Mouse (Mus musculus) ES-E14 (cell line): ENCODE results near the gene Akr1c19. TPM values are rescaled to one million over a fixed set of nuclear protein-coding genes. Genes with fewer than 3 reads are reported as not detected.
A peak's percentile ranks its signal among the peaks of the same experiment; 100 is the strongest.

Experiments used
- DNase-seq: peaks from one replicate; pipeline ENCODE4 v3.0.0-alpha.2; 2013; ENCODE audit warnings: low read depth, low spot score
- H3K27ac ChIP-seq: 2 replicates; pipeline ENCODE4 v1.5.1; 2012; ENCODE audit warnings: low read depth, mild to moderate bottlenecking, low read length, moderate library complexity, mixed read lengths; ENCODE audit not compliant: poor library complexity, insufficient read depth, severe bottlenecking
- H3K36me3 ChIP-seq: 2 replicates; pipeline ENCODE4 v1.6.1; 2012; ENCODE audit warnings: mild to moderate bottlenecking, low read length, moderate library complexity, mixed read lengths; ENCODE audit not compliant: control insufficient read depth, poor library complexity, insufficient read depth, severe bottlenecking
- H3K4me1 ChIP-seq, 2 experiments: fragments of 150-350 bp in 1 of 2; sonication (generic) in 1 of 2; 2 replicates each; pipeline ENCODE4 v1.6.1; 2012; ENCODE audit warnings: low read length in 2 of 2, mild to moderate bottlenecking in 1 of 2, mixed read lengths in 1 of 2; ENCODE audit not compliant: control insufficient read depth in 2 of 2, insufficient read depth in 2 of 2, poor library complexity in 1 of 2
- H3K4me3 ChIP-seq, 2 experiments: fragments of 150-350 bp in 1 of 2; sonication (generic) in 1 of 2; 2 replicates each; pipeline ENCODE4 v1.5.1; 2012; ENCODE audit warnings: low read length in 2 of 2, low read depth in 1 of 2, mild to moderate bottlenecking in 1 of 2, mixed read lengths in 1 of 2; ENCODE audit not compliant: insufficient read depth in 1 of 2, poor library complexity in 1 of 2, severe bottlenecking in 1 of 2
- H3K9ac ChIP-seq: 2 replicates; pipeline ENCODE4 v1.6.1; 2012; ENCODE audit warnings: low read depth, mild to moderate bottlenecking, low read length, mixed read lengths; ENCODE audit not compliant: poor library complexity, insufficient read depth, severe bottlenecking
- H3K9me3 ChIP-seq: fragments of 150-350 bp; sonication (generic); 2 replicates; pipeline ENCODE4 v1.6.1; 2012; ENCODE audit warnings: low read depth, mild to moderate bottlenecking, low read length; ENCODE audit not compliant: control insufficient read depth, insufficient read depth
- CHD2 ChIP-seq: IDR thresholded peaks from 2 replicates; pipeline ENCODE4 v1.6.1; 2014; ENCODE audit warnings: mild to moderate bottlenecking, low read depth, low read length, inconsistent platforms
- HCFC1 ChIP-seq: IDR thresholded peaks from 2 replicates; pipeline ENCODE4 v1.6.1; 2012; ENCODE audit warnings: low read length, inconsistent platforms, borderline replicate concordance; ENCODE audit not compliant: insufficient read depth
- MAFK ChIP-seq: IDR thresholded peaks from 2 replicates; pipeline ENCODE4 v1.6.1; 2014; ENCODE audit warnings: mild to moderate bottlenecking, low read depth, low read length, inconsistent platforms; ENCODE audit not compliant: insufficient read depth
- ZC3H11A ChIP-seq: IDR thresholded peaks from 2 replicates; pipeline ENCODE4 v1.6.1; 2012; ENCODE audit warnings: low read depth, mild to moderate bottlenecking, inconsistent platforms, low read length, borderline replicate concordance
- ZNF384 ChIP-seq: IDR thresholded peaks from 2 replicates; pipeline ENCODE4 v1.6.1; 2012; ENCODE audit warnings: low read depth, low read length, inconsistent platforms
- in situ Hi-C, 2 experiments: fragments of 600-800 bp; cut with MboI; formaldehyde crosslinking; loops; one replicate each; pipeline ENCODE4 v1.15.1; 2025; ENCODE audit warnings: low sequenced_read_pairs in 2 of 2, inconsistent platforms in 1 of 2; ENCODE audit not compliant: unreplicated experiment in 2 of 2
- total RNA-seq: library from RNA; depleted of rRNA; stranded (reverse); fragments of 300-350 nt; gene quantifications from 2 replicates; pipeline ENCODE4 v1.2.3, GENCODE M21; 2012

Akr1c19 gene
- total RNA-seq, 1 experiment: not detected

DNA sequence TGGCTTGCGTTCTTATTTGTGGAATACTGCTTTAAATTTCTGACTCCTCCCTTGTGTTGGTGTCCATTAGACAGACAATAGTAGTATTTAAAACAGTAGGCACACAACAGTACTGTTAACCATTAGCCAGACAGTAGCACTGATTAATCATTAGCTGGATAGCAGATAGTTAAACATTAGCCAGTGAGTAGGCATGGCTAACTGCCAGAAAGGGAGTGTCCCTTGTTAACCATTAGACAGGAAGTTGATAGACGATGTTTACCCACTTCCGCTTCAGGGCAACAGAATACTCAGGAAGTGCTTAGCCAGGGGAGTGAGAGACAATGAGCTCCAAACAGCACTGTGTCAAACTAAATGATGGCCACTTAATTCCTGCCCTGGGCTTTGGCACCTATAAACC, 37.6 kb upstream of the Akr1c19 start, which contains the start of gene Akr1c13:
TSS of gene Akr1c13 (plus strand) at position 247 of the 400 bp plus-strand sequence.
- in situ Hi-C loops: no loop called here
- no peak within 1 kb of the TSS for H3K9ac ChIP-seq
- H3K4me1 ChIP-seq: no peaks in the 10 kb centered on the region
- H3K4me3 ChIP-seq: no peak within 1 kb of the TSS
- H3K9me3 ChIP-seq: no peaks in the 10 kb centered on the region
- no peaks in the 10 kb centered on the region for H3K36me3 ChIP-seq
- no peak for DNase-seq
- H3K27ac ChIP-seq: no peak within 1 kb of the TSS
- TF ChIP-seq ZNF384: no peak
- TF ChIP-seq ZC3H11A: no peak
- TF ChIP-seq CHD2: no peak

DNA sequence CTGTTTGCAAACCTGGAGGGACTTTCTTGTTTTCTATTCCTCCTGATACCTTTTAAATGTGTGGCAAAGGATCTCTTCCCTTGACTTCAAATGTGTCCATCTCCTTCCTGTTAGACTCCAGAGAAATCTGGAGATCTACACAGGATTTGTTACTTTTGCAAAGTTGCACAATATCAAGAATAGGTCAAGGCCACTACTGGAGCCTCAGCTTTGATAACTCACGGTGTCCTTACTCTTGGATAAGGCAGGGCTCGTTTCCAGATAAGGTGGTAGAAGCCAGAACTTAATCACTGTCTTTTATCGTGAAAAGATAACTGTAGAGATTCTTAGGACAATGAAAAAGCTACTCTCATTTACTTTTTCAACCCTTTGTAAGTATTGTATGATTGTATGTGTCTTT, 36.0 kb upstream of the Akr1c19 start:
- Histone ChIP-seq H3K9ac (no peak overlapping the region), H3K4me1 (no peaks in the 10 kb centered on the region), H3K9me3 (no peaks in the 10 kb centered on the region), H3K4me3 (no peak overlapping the region), H3K36me3 (no peaks in the 10 kb centered on the region), H3K27ac (no peak overlapping the region)
- TF ChIP-seq ZNF384 (no peak), CHD2 (no peak), HCFC1 (no peak), MAFK (no peak), ZC3H11A (no peak)
- in situ Hi-C loops: no loop called here
- DNase-seq: no peak

DNA sequence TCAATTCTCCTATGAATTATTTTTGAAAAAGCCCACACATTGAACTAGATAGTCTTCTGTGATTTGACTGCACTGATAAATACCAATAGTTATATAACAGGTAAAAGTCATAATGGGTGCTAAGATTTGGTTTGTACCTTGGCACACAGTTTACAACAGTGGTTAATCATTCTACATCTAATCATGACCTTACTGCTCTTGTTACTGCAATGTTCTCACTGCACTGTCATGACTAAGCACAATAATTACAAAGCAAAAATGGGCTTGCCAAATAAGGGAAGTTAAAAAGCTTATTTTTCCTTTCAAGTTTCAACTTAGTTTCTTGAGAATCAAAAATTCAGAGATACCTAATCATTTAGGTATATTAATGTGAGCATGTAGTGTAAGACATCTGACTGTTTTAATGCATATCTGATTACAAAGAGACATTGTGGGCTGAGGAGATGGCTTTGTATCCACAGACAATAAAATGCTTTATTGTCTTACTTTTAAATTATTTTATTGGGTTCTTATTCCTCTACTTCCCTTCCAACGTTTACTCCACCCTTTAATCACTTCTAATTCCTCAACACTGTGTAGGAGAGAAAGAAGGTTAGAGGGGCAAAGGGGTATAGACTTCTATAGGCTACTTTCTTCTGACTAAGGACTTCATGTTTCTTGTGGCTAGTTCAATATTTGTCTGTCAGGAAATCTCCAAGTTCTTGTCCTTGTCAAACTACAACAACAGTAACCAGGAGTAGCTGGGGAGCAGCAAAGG, 22.2 kb upstream of the Akr1c19 start:
- in situ Hi-C loops: no loop called here
- H3K9me3 ChIP-seq: no peaks in the 10 kb centered on the region
- no peaks in the 10 kb centered on the region for H3K4me1 ChIP-seq
- no peak for DNase-seq
- TF ChIP-seq ZNF384 (no peak), MAFK (no peak), HCFC1 (no peak), CHD2 (no peak), ZC3H11A (no peak)
- no peak overlapping the region for H3K27ac ChIP-seq
- H3K9ac ChIP-seq: no peak overlapping the region
- H3K36me3 ChIP-seq: no peaks in the 10 kb centered on the region
- no peak overlapping the region for H3K4me3 ChIP-seq

DNA sequence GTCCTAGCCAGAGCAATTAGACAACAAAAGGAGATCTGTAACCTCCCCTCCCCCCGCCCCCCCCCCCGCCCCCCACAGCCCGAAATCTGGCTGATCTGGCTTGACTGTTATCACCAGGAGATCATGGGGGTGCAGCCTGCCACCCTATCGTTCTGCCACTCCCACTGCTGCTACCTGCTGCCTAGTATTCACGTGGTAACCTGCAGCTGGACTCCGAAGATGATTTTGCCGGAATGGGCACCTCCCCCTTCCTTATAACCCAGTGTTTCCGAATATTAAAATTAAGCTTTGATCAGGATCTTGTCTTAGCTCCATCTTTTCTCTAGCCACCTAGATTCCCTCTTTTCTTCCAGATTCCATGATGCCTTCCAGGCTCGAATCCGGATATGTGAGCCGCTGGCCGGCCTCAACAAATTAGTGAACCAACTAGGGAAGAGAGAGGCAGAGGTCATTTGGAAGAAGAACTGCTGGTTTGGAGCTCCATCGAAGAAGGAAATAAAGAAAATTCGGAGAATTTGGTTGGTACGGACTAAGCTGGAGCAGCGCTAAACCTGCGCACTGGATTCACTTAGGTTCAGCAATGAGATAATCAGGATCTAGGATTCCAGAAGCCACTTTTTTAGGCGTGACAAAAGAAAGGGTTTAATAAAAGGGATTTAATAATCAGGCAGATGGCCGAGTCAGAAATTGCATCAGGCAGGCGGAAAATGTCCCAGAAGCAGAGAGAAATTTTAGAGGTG, 16.8 kb upstream of the Akr1c19 start:
- peak overlapping the region; percentile 36; the same call in 1 of the 2 replicates for H3K27ac ChIP-seq
- H3K36me3 ChIP-seq: no peaks in the 10 kb centered on the region

More for the DNA sequence above, 16.8 kb upstream of the Akr1c19 start:
- peaks cover 0 to 2% of the 10 kb centered on the region in 2 experiments; a peak in 1 of 4 replicates for H3K4me1 ChIP-seq
- no peak for DNase-seq
- in situ Hi-C loops: no loop called here
- peak overlapping the region in 1 of 2 experiments; percentile 25; a peak in 2 of 4 replicates for H3K4me3 ChIP-seq
- TF ChIP-seq CHD2 (no peak), HCFC1 (no peak)
- no peak overlapping the region for H3K9ac ChIP-seq
- 0 out of 2 replicates have a peak, but pooled peaks cover 2% of the 10 kb centered on the region for H3K9me3 ChIP-seq
